Mouse (Mus musculus) testis, adult 2 months (tissue): Measurements from ENCODE around the gene Lrrc71.

Experiments used
- CTCF ChIP-seq: fragments of 200-500 bp; IDR thresholded peaks from 2 replicates; pipeline ENCODE4 v1.5.1; 2012; ENCODE audit warnings: low read depth, mild to moderate bottlenecking, inconsistent platforms, low read length, moderate library complexity; ENCODE audit not compliant: control insufficient read depth, insufficient read depth, insufficient replicate concordance
- POLR2A ChIP-seq: fragments of 200-500 bp; IDR thresholded peaks from 2 replicates; pipeline ENCODE4 v1.6.1; 2012; ENCODE audit warnings: low read depth, mild to moderate bottlenecking, inconsistent platforms, low read length, moderate library complexity; ENCODE audit not compliant: control insufficient read depth

DNA sequence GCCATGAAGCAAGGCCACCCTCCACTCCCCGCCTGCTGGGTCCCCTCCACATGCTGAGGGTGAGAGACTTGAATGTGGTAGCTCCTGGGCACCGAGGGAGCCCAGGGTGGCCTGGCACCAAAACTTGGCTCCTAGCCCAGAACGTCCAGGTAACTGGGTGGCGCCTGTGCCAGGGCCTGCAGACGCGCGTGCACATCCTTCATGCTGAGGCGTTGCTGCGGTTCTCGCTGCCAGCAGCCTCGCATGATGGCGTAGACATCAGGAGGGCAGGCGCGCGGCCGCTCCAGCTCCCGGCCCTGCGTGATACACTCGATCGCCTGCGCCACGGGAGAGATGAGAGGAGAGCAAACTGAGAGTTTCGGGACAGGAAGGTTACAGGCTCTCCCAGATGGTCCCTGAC is 29.9 kb upstream of the Lrrc71 start:
- no peak for TF ChIP-seq POLR2A
- TF ChIP-seq CTCF, result no peak
